Comparison of ENCODE assay signal across 7 mouse cellular contexts in genomic region chr11:102309821-102310617, GRCm38 (mm10). TPM values are rescaled to one million over a fixed set of nuclear protein-coding genes. Genes with fewer than 3 reads are reported as not detected.
DNase-seq lines count a peak whose midpoint lies in the region; ATAC-seq and TF ChIP-seq lines count a peak whose summit lies in the region.

No protein-coding gene starts in this region.

- H3K27me3 ChIP-seq in embryonic facial prominence, embryonic 12.5 days, result no peaks in the 10 kb centered on the region
- H3K27me3 ChIP-seq in hindbrain, postnatal 0 days (ENCODE audit: insufficient read depth, low read length), result no peaks in the 10 kb centered on the region

- TF ChIP-seq CTCF in hindbrain, postnatal 0 days (IDR thresholded peaks at IDR 0.05; ENCODE audit: low read depth), result no peak
- TF ChIP-seq CTCF in left cerebral cortex, adult 2 months (IDR thresholded peaks at IDR 0.05), result no peak

- intact Hi-C loops in left cerebral cortex, adult 2 months (cut with DNase I), result loop anchor here (1.0 to 10.0 kb wide), 3 partner anchors 101 to 245 kb away; partner anchors contain the start of genes Gpatch8 and Grn

- H3K27ac ChIP-seq in embryonic facial prominence, embryonic 12.5 days, result no peak overlapping the region
- peak overlapping the region; percentile 16; the same call in 1 of the 2 replicates for H3K27ac ChIP-seq in hindbrain, postnatal 0 days
- H3K27ac ChIP-seq in left cerebral cortex, adult 2 months, result no peak overlapping the region

- peaks cover 72% of the 10 kb centered on the region for H3K36me3 ChIP-seq in embryonic facial prominence, embryonic 12.5 days
- peaks cover 49% of the 10 kb centered on the region for H3K36me3 ChIP-seq in hindbrain, postnatal 0 days (ENCODE audit: insufficient read depth, low read length)

- H3K4me1 ChIP-seq in embryonic facial prominence, embryonic 12.5 days, result peaks cover 27% of the 10 kb centered on the region
- H3K4me1 ChIP-seq in hindbrain, postnatal 0 days (ENCODE audit: insufficient read depth, low read length), result no peaks in the 10 kb centered on the region

- peak overlapping the region; percentile 16; the same call in 1 of the 2 replicates for H3K9ac ChIP-seq in embryonic facial prominence, embryonic 12.5 days
- no peak overlapping the region for H3K9ac ChIP-seq in hindbrain, postnatal 0 days (replicated peaks; ENCODE audit: low read length)

- H3K4me2 ChIP-seq in embryonic facial prominence, embryonic 12.5 days (replicated peaks), result peak overlapping the region; percentile 62
- H3K4me2 ChIP-seq in hindbrain, postnatal 0 days (ENCODE audit: low read depth, low read length), result no peak overlapping the region

- WGBS in embryonic facial prominence, embryonic 12.5 days, result 85% methylated on average over 22 of the region's 22 CpGs
- 92% methylated on average over 22 of the region's 22 CpGs for WGBS in hindbrain, postnatal 0 days

- peak overlapping the region; percentile 37; the same call in 1 of the 2 replicates for H3K4me3 ChIP-seq in embryonic facial prominence, embryonic 12.5 days
- H3K4me3 ChIP-seq in hindbrain, postnatal 0 days (ENCODE audit: low read length), result no peak overlapping the region
- no peak overlapping the region for H3K4me3 ChIP-seq in left cerebral cortex, adult 2 months

- H3K9me3 ChIP-seq in embryonic facial prominence, embryonic 12.5 days, result no peaks in the 10 kb centered on the region
- no peaks in the 10 kb centered on the region for H3K9me3 ChIP-seq in hindbrain, postnatal 0 days (ENCODE audit: low read length)

- DNase-seq in layer of hippocampus, adult 11-12 months (ENCODE audit: low spot score), result peak; percentile 16
- DNase-seq in layer of hippocampus, adult 9-11 months, result no peak
- DNase-seq in hindbrain, postnatal 0 days (ENCODE audit: low spot score), result no peak
- peak; percentile 23 for DNase-seq in naive thymus-derived CD4-positive, alpha-beta T cell, adult 2 months (ENCODE audit: low read depth)
- DNase-seq in frontal cortex, postnatal 36 days (ENCODE audit: low spot score in 2 of 2), result no peak
- no peak for DNase-seq in left cerebral cortex, adult 2 months (ENCODE audit: extremely low spot score in 1 of 2, low spot score in 2 of 2)

- no peak for ATAC-seq in embryonic facial prominence, embryonic 12.5 days (ENCODE audit: insufficient number of reproducible peaks, insufficient read depth, low FRiP score, low TSS enrichment)
- ATAC-seq in hindbrain, postnatal 0 days, result peak; percentile 2; the same call in 1 of the 2 replicates

RNA-seq across cellular contexts. Expression of gene Ubtf, which starts 9.5 kb away (rescaled TPM):
- polyA plus RNA-seq in embryonic facial prominence, embryonic 12.5 days (2016; fragmentation: Nextera tagmentation; extraction: Ambion mirVana), result 103 and 114 TPM in 2 replicates
- 53.7 and 63.7 TPM in 2 replicates for total RNA-seq in hindbrain, postnatal 0 days (2014; rRNA removed)
- 74.6 and 76.1 TPM in 2 replicates for polyA plus RNA-seq in hindbrain, postnatal 0 days (2015; fragmentation: Nextera tagmentation; extraction: Ambion mirVana)
- total RNA-seq in left cerebral cortex, adult 2 months (2021), result 100 to 1,000 TPM; 131 to 141 TPM

RNA-seq across cellular contexts. Expression of gene Atxn7l3, which starts 13.6 kb away (rescaled TPM):
- polyA plus RNA-seq in embryonic facial prominence, embryonic 12.5 days (2016; fragmentation: Nextera tagmentation; extraction: Ambion mirVana), result 25.0 and 26.1 TPM in 2 replicates
- total RNA-seq in hindbrain, postnatal 0 days (2014; rRNA removed), result 146 and 149 TPM in 2 replicates
- 22.8 and 23.7 TPM in 2 replicates for polyA plus RNA-seq in hindbrain, postnatal 0 days (2015; fragmentation: Nextera tagmentation; extraction: Ambion mirVana)
- 100 to 1,000 TPM; 236 to 242 TPM for total RNA-seq in left cerebral cortex, adult 2 months (2021)

RNA-seq across cellular contexts. Expression of gene Tmub2, which starts 25.3 kb away (rescaled TPM):
- polyA plus RNA-seq in embryonic facial prominence, embryonic 12.5 days (2016; fragmentation: Nextera tagmentation; extraction: Ambion mirVana), result 48.9 and 53.6 TPM in 2 replicates
- 81.8 and 92.7 TPM in 2 replicates for total RNA-seq in hindbrain, postnatal 0 days (2014; rRNA removed)
- 71.0 and 72.2 TPM in 2 replicates for polyA plus RNA-seq in hindbrain, postnatal 0 days (2015; fragmentation: Nextera tagmentation; extraction: Ambion mirVana)
- total RNA-seq in left cerebral cortex, adult 2 months (2021), result 10 to 100 TPM; 66.6 to 74.4 TPM

RNA-seq across cellular contexts. Expression of gene Asb16, which starts 41.5 kb away (rescaled TPM):
- polyA plus RNA-seq in embryonic facial prominence, embryonic 12.5 days (2016; fragmentation: Nextera tagmentation; extraction: Ambion mirVana), result 0.10 and 0.18 TPM in 2 replicates
- 2.2 and 2.6 TPM in 2 replicates for total RNA-seq in hindbrain, postnatal 0 days (2014; rRNA removed)
- polyA plus RNA-seq in hindbrain, postnatal 0 days (2015; fragmentation: Nextera tagmentation; extraction: Ambion mirVana), result 0.29 and 0.41 TPM in 2 replicates
- total RNA-seq in left cerebral cortex, adult 2 months (2021), result 1 to 10 TPM; 1.2 to 1.4 TPM

RNA-seq across cellular contexts. Expression of gene Slc4a1, which starts 56.0 kb away (rescaled TPM):
- polyA plus RNA-seq in embryonic facial prominence, embryonic 12.5 days (2016; fragmentation: Nextera tagmentation; extraction: Ambion mirVana), result 24.5 and 26.4 TPM in 2 replicates
- total RNA-seq in hindbrain, postnatal 0 days (2014; rRNA removed), result 0.22 and 0.84 TPM in 2 replicates
- polyA plus RNA-seq in hindbrain, postnatal 0 days (2015; fragmentation: Nextera tagmentation; extraction: Ambion mirVana), result 0.48 and 0.54 TPM in 2 replicates
- under 1 TPM; 0.16 to 0.43 TPM for total RNA-seq in left cerebral cortex, adult 2 months (2021)

Comparison
In these comparisons a context has a peak if more than half of its experiments do, and no peak if none do; other contexts are left out.
1. DNase-seq: peak in layer of hippocampus, adult 11-12 months (single experiment) and naive thymus-derived CD4-positive, alpha-beta T cell, adult 2 months (single experiment); none in layer of hippocampus, adult 9-11 months (single experiment), hindbrain, postnatal 0 days (single experiment), frontal cortex, postnatal 36 days (0 of 2) and left cerebral cortex, adult 2 months (0 of 2).